Mouse (Mus musculus) heart, adult 2 months (tissue): ENCODE measurements around the gene AI661453. TPM values are rescaled to one million over a fixed set of nuclear protein-coding genes. Genes with fewer than 3 reads are reported as not detected.

Source experiments
- DNase-seq, 2 experiments: peaks; one replicate each; pipeline ENCODE4 v3.0.0; 2021
- H3K27ac ChIP-seq: fragments of 200-600 bp; 2 replicates; pipeline ENCODE4 v1.8.1; 2022
- H3K27me3 ChIP-seq: fragments of 200-500 bp; 2 replicates; pipeline ENCODE4 v1.6.1; 2012; ENCODE audit warnings: mild to moderate bottlenecking, low read length, inconsistent platforms, mixed read lengths; ENCODE audit not compliant: control insufficient read depth, insufficient read depth
- H3K36me3 ChIP-seq: fragments of 200-500 bp; 2 replicates; pipeline ENCODE4 v1.6.1; 2012; ENCODE audit warnings: low read length, inconsistent platforms; ENCODE audit not compliant: control insufficient read depth, insufficient read depth
- H3K4me1 ChIP-seq: fragments of 200-500 bp; 2 replicates; pipeline ENCODE4 v1.6.1; 2011; ENCODE audit warnings: low read length; ENCODE audit not compliant: control insufficient read depth, insufficient read depth
- H3K4me3 ChIP-seq: fragments of 200-600 bp; 2 replicates; pipeline ENCODE4 v1.8.1; 2022
- H3K79me2 ChIP-seq: fragments of 200-500 bp; replicated peaks from 2 replicates; pipeline ENCODE4 v1.6.1; 2012; ENCODE audit warnings: mild to moderate bottlenecking, inconsistent platforms, low read length, moderate library complexity, mixed read lengths; ENCODE audit not compliant: control insufficient read depth, insufficient read depth
- H3K9ac ChIP-seq: fragments of 200-500 bp; 2 replicates; pipeline ENCODE4 v1.6.1; 2012; ENCODE audit warnings: low read depth, mild to moderate bottlenecking, control low read depth, inconsistent platforms, low read length, mixed read lengths
- CTCF ChIP-seq: fragments of 200-600 bp; IDR thresholded peaks from 2 replicates; pipeline ENCODE4 v1.8.1; 2022; ENCODE audit warnings: antibody characterized with exemption, mild to moderate bottlenecking, moderate library complexity
- EP300 ChIP-seq: fragments of 200-500 bp; IDR thresholded peaks from 2 replicates; pipeline ENCODE4 v1.6.1; 2011; ENCODE audit warnings: low read depth, low read length, control low read depth; ENCODE audit not compliant: insufficient read depth
- POLR2A ChIP-seq: fragments of 200-500 bp; IDR thresholded peaks from 2 replicates; pipeline ENCODE4 v1.6.1; 2011; ENCODE audit warnings: mild to moderate bottlenecking, low read depth, low read length, control low read depth; ENCODE audit not compliant: insufficient read depth
- WGBS: fragments of 180-500 bp; shearing (Covaris S2); methylation state at CpG from one replicate; pipeline ENCODE4 v1.1.7; 2018; 5-methylcytosine and 5-hydroxymethylcytosine counted together
- intact Hi-C: fragments of 180-260 bp; cut with DNase I; formaldehyde crosslinking; loops from one replicate; pipeline ENCODE4 v1.15.1; 2025
- polyA plus RNA-seq: library from polyadenylated mRNA; depleted of rRNA; stranded (reverse); fragments of >200 nt; gene quantifications from 2 replicates; pipeline ENCODE4 v1.2.3, GENCODE M21; 2012
- total RNA-seq, 2 experiments: library from RNA; stranded (reverse); gene quantifications; 2 replicates each; pipeline ENCODE4 v1.2.3; 2021

The AI661453 gene
- total and polyA plus RNA-seq, 3 experiments = 1.00 to 1.4 (median 1.2) TPM

DNA sequence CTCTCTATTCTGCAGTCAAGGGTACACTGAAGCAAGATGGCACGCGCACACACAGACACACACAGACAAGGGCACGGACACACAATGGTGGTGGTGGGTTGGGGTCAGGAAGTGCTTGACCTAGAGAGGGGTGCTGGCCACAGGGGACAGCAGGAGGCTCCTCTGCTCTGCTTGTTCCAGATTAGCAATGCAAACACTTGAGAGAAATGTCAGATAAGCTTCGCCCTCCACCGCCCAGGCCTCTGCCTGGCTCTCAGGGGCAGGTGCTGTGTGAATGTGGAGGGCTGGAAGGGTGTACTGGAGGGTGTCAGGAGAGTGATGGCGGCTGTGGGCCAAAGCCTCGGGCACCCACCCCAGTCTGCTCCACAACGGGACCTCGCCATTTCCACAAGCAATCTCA, 9.6 kb downstream of the AI661453 start:
- H3K4me1 ChIP-seq = no peaks in the 10 kb centered on the region
- no peak overlapping the region for H3K27ac ChIP-seq
- no peaks in the 10 kb centered on the region for H3K36me3 ChIP-seq
- no peak overlapping the region for H3K4me3 ChIP-seq
- 61% methylated on average over 9 of the region's 9 CpGs for WGBS
- TF ChIP-seq POLR2A = no peak
- no peak for TF ChIP-seq CTCF
- TF ChIP-seq EP300 = no peak
- H3K27me3 ChIP-seq = no peaks in the 10 kb centered on the region
- intact Hi-C loops = no loop called here
- H3K9ac ChIP-seq = no peak overlapping the region
- no peaks in the 10 kb centered on the region for H3K79me2 ChIP-seq
- no peak for DNase-seq

GRCm38 (mm10) chr17:47446561-47446960, 10.1 kb downstream of the AI661453 start:
- Histone ChIP-seq H3K27ac (no peak overlapping the region), H3K4me1 (no peaks in the 10 kb centered on the region), H3K4me3 (no peak overlapping the region), H3K36me3 (no peaks in the 10 kb centered on the region), H3K9ac (no peak overlapping the region), H3K79me2 (no peaks in the 10 kb centered on the region), H3K27me3 (no peaks in the 10 kb centered on the region)
- WGBS = 82% methylated on average over 11 of the region's 11 CpGs
- intact Hi-C loops = no loop called here
- TF ChIP-seq CTCF (no peak), POLR2A (no peak), EP300 (no peak)
- DNase-seq = no peak

DNA sequence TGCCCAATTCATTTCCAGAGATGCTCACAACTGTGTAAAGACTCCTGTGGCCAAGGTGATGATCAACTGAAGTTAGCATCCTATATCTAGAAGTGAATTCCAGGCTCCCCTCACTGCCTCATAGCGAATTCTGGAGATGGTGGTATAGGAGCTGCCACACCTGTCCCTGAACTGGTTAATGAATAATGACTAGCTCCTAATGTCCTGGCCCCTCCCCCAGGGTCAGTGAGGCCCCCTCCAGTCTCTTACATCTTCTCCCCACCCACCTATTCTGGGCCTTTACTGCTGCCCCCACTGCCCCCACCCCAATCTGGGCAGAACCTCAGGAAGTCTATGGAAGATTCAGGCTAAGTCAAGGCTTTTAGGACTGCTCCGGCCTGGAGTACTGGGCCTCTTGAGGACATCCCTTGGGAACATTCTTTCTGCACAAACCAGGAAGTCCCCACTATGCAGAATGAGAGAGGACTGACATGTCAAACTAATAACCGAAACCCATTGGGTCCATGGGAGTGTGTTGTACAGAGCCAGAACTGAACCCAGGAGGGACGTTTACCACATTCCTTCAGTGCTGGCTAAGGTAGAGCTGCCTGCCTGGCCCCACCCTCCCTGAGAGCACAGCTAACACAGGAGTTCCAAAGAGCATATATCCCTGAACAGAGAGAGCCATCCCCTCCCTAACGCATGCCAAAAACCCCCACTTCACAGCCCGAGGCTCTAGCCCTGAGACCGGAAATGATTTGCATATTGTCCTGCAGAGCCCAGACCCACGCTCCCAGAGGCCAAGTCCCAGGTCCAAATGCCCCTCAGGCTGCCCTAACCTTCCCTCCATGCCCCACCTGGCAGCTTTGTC, 12.3 kb downstream of the AI661453 start:
- no peaks in the 10 kb centered on the region for H3K4me1 ChIP-seq
- TF ChIP-seq POLR2A (no peak), EP300 (no peak), CTCF (no peak)
- intact Hi-C loops = no loop called here
- DNase-seq = no peak
- no peak overlapping the region for H3K27ac ChIP-seq
- no peak overlapping the region for H3K4me3 ChIP-seq
- 39% methylated on average over 8 of the region's 8 CpGs for WGBS
- no peaks in the 10 kb centered on the region for H3K27me3 ChIP-seq
- no peaks in the 10 kb centered on the region for H3K36me3 ChIP-seq
- no peaks in the 10 kb centered on the region for H3K79me2 ChIP-seq
- no peak overlapping the region for H3K9ac ChIP-seq

DNA sequence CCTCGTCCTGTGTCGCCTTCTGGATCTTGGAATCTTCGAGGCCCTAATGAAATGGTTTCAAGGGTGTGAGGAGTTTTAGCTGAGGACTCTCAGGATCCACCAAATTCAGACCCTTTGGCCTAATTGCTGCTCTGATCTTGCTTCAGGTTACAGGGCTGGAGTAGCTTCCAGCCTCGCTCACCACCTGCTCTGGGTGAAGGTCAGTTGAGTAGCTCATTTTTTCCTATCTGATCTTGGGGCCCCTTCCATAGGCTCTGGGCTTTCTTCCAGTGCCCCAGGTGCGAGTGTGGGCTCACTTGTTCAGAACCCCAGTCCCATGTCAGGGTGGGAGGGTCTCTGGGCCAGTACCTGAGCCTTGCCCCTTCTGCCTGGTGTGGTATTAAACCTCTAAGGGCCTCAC, 13.0 kb downstream of the AI661453 start:
- DNase-seq = no peak
- no peak overlapping the region for H3K27ac ChIP-seq
- H3K79me2 ChIP-seq = no peaks in the 10 kb centered on the region

DNA sequence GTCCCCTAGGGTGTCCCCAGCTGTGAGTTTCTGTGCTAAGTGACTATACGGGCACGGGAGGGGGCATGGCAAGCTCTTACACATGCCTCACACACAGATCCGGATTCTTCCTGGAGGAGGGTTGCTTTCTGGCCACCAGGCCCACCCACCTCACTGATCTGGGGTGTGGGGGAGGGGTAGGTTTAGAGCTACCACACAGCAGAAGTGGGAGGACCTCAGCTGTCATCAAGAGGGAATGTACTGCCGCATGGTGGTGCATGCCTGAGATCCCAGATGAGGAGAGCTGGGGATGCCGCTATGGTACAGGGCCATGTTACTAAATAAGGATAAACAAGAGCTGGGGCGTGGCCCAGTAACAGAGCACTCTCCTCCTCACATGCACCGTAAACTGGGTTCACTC, 13.8 kb downstream of the AI661453 start:
- no peak overlapping the region for H3K9ac ChIP-seq
- intact Hi-C loops = no loop called here
- 75% methylated on average over 7 of the region's 7 CpGs for WGBS
- no peak overlapping the region for H3K27ac ChIP-seq
- H3K27me3 ChIP-seq = no peaks in the 10 kb centered on the region
- no peak overlapping the region for H3K4me3 ChIP-seq
- TF ChIP-seq EP300 (no peak), CTCF (no peak)
- no peaks in the 10 kb centered on the region for H3K36me3 ChIP-seq
- H3K79me2 ChIP-seq = no peaks in the 10 kb centered on the region
- no peaks in the 10 kb centered on the region for H3K4me1 ChIP-seq
- DNase-seq = no peak

More for the DNA sequence above, 13.0 kb downstream of the AI661453 start:
- WGBS = 89% methylated on average over 5 of the region's 5 CpGs
- Histone ChIP-seq H3K4me3 (no peak overlapping the region), H3K4me1 (no peaks in the 10 kb centered on the region), H3K36me3 (no peaks in the 10 kb centered on the region), H3K27me3 (no peaks in the 10 kb centered on the region), H3K9ac (no peak overlapping the region)
- intact Hi-C loops = no loop called here
- TF ChIP-seq EP300 (no peak), POLR2A (no peak), CTCF (no peak)

DNA sequence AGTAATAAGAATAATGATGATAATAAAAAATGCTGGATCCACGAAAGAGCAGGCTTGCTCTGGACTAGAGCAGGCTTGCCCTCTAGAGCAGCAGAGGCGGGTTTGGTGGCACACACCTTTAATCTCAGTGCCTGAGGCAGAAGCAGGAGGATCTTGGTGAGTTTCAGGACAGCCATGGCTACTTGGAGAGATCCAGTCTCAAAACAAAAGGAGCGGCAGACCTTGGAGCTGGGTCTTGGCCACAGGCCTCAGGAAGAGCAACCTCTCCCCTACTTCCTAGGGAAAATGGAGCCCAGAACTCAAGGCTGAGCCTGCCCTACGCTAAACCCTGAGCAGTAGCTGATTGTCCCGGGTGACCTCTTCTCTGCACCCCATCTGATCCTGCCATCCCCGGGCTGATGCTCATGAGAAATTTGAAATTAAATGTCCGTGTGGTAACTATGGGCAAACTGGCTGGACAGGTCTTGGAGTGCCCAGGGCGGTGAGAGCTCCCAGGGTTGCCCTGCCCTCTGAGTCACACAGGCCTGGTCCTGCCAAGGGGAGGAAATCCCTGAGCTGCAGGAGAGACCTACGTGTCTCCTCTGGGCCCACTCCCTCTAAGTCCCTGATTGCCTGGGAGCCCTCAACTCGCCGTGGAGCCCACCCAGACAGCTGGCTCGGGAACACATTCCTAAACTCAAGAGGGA, 14.6 kb downstream of the AI661453 start:
- no peak overlapping the region for H3K4me3 ChIP-seq
- DNase-seq = no peak
- H3K27me3 ChIP-seq = no peaks in the 10 kb centered on the region
- no peak overlapping the region for H3K27ac ChIP-seq
- 60% methylated on average over 12 of the region's 12 CpGs for WGBS
- H3K9ac ChIP-seq = no peak overlapping the region
- H3K36me3 ChIP-seq = no peaks in the 10 kb centered on the region
- TF ChIP-seq POLR2A (no peak), CTCF (no peak), EP300 (no peak)
- intact Hi-C loops = no loop called here
- H3K79me2 ChIP-seq = no peaks in the 10 kb centered on the region
- no peaks in the 10 kb centered on the region for H3K4me1 ChIP-seq
